Mouse (Mus musculus) urinary bladder, postnatal 36 days (tissue): ENCODE results near the gene Alx3.

ENCODE experiments used
- DNase-seq, 2 experiments: peaks; one replicate each; pipeline ENCODE4 v3.0.0; 2022; ENCODE audit warnings: low spot score in 2 of 2, mixed read lengths in 1 of 2

Alx3 gene

DNA sequence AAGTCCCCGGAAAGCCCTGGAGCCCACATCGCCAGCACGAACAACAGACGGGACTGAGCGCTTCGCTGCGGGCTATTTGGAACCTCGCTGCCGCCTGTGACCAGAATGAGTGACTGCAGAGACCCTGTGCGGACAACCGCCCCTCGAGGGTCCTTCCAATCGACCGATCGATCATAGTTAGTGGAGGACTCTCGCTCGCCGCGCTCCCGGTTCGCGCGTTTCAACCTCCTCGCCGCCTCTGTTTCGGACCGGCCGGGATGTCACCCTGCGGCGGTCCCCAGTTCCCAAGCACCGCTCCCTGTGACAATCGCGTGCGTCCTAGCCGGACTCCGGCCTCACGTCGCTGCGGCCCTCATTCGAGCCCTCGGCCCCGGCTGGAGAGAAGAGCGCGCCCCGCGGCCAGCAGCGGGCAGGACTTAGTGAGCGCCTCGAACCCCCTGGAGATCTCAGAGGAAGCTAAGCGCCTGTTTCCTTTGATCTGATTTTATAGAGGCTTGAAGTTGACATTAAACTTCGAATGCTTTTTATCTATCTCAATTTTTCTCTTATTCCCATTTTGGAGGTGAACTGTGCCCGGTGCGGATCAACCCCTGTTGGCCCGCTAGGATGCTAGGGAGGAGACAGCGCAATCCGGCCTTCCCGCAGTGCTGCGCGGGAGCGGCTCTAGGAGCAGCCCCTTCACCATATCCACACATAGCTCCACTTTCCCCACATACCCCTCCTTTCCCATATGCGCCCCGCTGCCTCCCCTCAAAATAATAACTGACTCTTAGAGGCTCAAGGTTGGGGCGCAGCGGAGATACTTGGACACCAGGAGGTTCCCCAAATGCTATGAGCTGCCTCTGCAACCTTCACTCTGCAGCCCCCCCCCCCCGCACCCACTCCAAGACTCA, 11.7 kb upstream of the Alx3 start:
- DNase-seq: no peak

DNA sequence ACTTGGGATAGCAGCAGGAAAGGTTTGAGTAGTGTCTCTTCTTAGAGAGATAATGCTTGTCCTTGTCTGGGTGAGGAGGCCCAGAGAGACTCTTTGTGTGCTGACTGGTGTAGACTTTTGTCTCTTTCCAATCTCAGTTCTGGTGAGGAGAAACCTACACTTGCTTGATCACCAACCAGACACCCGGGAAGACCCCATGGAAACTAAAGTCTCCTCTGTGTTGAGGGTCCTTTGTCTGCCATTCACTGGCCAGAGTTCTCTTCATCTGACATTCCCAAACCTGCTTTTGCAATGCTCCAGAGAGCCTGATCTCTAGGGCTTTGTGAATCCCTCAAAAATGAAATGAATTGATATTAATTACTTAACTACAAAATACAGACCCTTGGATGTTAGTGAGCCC, 10.9 kb upstream of the Alx3 start:
- DNase-seq: no peak

DNA sequence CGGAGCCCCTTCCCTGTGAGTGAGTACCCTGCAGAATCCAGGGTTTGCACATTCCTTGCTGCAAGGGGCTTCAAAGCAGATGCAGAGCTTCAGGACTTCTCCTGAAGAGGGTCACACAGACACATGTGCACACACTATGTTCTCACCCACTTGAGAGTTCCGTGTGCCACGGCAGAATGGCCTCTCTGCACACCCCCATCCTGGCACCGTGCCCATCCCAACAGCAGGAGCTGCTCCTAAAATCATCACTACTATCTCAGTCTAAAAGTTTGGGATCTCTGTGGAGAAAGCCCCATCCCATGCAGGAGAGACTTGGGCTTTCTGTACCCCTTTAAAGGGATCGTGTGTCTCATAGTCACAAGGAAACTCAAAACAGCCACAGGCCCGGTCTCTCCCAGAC, 8.3 kb upstream of the Alx3 start:
- DNase-seq: no peak

DNA sequence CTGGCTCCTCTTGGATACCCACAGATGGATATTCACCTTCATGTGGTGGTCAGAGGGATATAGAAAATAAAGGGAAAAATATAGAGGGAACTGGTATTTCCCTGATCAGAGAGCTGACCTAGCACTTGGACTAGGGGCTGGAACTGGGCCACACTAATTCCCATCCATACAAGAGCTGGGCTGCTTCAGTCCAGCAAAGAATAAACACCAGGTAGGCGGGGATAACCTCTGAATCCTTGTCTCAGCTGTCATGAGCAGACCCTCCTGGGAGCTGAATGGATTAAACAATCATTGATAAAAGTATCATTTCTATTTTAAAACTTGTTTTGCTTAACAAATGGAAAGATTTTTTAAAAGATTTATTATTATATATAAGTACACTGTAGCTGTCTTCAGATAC, 3.2 kb upstream of the Alx3 start:
- no peak for DNase-seq

DNA sequence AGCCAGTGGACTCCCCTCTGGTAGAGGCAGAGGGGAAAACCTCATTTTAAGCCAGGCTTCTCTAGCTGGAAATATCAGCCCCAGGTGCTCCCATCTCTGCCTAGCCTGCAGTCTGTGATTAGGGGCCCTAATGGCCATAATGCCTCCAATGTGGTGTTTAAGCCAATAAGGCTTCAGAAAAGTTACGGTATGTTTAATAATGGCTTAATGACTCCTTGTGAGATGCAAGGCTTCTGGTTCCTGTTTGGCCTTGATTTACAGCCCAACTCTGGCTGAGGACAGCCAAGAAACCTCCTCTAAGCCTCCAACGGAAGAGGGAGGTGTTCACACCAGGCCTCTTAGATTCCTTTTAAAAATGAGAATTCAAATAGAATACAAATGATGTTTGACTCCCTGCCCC, 1.2 kb upstream of the Alx3 start:
- no peak for DNase-seq

DNA sequence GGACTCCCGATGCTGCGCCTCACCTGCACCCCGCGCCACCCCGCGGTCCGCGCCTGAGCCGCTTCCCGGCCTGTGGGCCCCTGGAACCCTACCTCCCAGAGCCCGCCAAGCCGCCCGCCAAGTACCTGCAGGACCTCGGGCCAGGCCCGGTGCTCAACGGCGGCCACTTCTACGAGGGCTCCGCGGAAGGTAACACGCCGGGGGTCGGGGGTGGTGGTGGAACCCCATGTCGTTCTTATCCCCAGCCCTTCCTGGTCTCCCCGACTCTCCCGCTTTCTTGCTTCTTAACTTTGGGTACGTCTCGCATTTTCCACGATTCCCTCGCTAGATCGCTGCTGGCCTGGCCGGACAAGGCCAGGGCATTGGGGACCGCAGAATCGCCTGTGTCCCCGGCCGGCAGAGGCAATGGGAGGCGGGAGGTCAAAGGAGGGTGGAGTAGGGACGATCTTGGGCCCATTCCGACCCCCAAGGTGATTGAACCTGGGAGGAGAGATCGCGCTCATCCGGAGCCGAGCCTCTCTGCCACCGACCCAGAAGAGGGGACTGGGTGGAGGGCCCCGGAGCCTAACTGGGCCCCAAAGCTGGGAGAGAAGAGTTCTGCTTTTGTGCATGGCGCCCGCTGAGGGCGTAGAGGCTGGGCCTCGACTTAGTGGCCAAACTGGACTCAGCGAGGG, 570 bp downstream of the Alx3 start:
- DNase-seq: no peak

DNA sequence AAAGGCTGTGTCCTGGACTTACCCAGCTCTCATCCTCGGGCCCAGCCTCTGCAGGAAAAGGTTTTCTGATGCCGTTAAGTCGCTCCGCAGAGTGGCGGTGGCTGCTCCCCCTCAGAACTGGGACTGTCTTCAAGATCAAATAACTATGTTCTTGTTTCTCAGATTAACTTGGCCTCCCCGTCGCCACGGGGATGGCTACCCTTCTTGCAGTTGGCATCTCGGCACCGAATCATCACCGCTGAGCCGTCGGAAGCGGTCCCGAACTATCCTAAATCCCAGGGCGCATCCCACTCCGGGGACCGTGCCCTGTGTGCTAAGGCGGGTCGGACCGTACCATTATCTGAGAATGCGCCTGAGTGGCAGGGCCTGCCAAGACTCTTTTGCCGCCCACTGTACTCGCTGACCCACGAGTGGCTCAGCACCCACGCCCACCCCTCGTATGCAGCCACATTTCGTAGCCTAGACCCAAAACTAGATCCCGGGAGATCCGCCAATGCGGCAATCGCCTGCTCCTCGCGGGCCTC, 1.2 kb downstream of the Alx3 start:
- no peak for DNase-seq

DNA sequence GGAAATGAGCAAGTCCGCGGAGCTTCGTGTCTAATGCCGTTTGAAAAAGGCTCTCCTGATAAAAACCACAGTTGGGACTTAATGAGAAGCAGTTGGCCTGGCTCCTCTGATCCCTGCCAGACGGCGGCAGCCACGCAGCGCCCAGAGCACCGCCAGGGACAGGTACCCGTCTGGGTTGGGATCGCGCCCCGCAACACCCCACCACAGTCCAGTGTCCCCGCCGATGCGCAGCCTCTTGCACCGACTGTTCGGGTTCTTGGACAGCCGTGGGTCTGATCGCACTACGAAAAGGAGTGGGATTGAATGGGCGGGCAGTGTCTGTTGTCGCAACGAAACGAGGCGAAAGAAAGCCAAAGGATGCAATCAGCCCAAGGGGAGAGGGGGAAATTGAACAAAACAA, 1.7 kb downstream of the Alx3 start:
- no peak for DNase-seq

DNA sequence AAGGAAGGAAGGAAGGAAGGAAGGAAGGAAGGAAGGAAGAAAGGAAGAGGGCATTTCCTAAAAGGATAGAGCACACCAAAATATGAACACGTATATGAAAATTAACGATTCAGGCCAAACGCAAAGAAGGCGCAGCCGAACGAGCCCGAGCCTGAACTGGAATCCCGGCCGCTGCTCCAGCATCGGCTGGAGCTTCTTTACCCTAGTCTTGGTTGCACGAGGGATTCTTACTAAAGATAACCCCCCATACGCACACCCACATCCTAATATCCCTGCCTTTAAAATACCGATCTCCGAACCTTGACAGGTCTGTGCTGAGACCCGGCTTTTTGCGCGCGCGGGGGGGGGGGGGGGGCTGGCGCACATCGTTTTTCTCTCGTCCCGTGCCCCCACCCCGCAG, 2.3 kb downstream of the Alx3 start:
- no peak for DNase-seq

DNA sequence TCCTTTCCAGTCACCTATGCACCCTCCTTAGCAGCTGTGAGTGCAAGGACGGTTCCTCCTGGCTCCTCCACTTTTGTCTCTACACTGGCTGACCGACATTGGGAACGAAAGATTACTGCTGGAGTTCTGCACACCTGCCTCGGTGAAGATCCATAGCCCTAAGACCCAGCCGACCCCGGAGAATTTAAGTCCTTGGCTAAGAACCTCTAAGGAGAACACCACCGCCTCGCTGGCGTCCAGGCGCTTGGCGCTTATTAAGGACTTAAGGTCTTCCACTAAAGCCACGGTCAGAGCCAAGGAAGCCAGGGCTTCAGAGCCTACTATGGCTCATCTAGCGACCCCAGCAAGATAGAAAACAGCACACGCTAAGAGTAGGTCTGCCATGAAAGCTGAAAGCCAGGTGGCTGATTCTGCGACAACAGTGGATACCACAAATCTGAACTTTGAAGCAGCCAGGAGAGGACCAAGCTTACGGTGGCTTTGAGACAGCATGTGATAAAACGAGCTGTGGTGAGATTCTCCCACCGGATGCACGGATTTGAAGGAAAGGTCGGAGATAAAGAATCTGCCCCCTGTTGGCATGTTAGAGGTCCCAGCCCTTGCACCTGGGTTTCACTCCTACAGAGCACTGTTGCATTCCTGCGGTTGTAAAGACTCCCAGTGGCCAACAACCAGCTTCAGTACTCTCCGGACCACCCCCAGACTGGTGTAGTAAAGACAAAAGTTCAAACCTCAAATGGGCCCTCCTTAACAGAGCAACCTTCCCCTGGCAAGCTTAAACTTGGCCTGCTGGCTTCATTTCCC, 3.0 kb downstream of the Alx3 start:
- no peak for DNase-seq

DNA sequence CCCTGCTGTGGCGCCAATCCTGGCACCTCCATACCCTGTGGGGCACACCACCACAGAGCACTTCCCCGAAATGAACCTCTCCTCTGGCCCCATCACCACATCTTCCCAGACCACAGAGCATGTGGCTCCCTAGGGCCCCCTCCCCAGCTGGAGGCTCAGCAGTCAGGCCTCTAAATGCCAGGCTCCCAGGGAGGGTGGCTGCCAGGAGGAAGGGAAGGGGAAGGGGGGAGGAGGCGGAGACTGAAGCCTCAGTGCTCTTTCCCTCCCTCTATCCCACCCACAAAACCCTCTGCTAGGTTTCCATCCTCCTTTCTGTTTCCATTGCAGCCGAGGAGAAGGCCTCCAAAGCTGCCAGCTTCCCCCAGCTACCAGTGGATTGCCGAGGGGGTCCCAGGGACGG, 5.3 kb downstream of the Alx3 start:
- no peak for DNase-seq

DNA sequence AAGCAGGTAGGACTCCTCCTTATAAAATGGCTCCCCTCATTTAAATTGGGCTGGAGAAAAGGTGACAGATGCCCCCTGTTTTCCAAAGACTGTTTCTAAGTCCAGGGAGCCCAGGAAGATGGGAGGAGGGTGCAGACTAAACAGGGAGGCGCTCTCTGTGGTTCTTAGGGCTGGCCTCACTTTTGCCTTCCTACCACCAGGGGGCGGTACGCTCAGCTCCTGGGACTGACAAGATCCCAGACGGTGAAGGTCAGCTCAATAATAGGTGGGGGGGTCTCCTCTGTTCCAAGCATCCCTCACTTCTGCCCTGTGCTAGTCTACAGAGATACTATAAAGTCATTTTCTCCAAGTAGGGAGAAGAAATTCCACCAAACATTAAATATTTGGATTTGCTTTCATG, 10.5 kb downstream of the Alx3 start:
- peak; percentile 31 to 40 for DNase-seq

DNA sequence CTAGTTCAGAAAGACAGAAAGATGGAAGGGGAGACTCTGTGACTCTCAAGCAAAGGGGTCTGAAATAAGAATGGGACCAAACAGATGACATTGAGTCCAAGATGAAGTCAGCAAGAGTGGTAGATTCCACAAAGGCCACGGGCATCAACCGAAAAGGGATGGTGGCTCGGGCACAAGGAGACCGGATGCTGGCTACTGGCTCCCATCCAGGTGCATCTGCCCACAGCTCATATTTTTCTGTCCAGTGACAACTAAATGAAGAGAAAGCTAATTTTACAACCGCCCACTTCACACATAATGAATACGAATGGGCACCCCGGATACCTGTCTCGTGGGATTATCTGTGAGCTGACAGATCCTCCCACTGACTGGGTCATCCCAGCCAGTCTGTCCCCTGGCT, 12.4 kb downstream of the Alx3 start:
- DNase-seq: no peak

DNA sequence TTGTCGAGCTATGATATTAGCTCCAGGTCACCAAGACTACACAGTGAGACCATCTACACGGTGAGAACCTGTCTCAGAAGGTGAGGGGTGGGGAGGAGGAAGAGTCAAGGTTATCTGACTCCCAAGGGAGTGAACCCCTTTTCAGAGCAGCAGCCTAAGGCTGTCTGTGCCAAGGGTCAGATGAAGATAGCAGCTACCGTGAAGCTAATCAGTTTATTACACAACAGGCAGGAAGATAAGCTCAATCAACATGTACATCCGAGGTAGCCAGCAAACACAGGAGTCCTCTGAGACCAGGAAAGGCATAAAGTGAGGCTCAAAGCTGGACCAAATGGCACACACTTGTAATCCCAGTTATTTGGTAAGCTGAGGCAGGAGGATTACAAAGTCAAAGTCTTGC, 14.0 kb downstream of the Alx3 start:
- DNase-seq: no peak

DNA sequence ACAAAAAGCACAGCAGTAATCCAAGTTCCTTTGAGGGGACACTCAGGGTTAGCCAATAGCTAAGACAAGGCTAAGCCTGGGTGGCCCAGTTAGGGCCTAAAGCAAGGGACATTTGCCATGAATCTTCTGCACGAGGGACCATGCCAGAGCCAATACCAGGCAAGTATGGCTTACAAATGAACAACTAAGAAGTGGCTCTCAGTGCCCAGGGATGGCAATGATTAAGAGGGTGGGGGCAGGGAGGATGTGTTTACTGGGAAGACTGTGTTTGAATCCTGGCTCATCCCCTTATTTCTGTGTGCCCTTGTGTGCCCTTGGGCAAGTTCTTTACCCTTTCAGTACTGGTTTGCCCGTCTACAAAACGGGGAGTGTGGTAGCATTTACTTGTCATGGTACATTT, 14.5 kb downstream of the Alx3 start:
- no peak for DNase-seq

DNA sequence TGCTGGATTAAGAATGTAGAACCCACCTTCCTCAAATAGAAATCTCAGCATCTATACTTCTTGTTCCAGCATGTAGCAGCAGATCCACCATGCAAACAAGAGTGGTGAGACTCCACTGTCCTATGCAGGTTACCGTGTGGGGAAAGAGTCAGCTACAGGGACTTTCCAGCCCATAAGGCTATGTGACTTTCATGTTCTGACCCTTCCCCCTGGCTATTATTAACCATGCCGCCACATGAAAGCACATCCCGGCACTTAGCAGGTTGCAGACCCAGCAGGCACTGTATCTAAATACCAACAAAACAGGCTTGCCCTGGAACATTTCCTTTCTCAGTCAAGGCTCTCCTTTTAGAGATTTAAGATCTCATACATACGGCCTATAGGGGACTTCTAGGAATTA, 16.6 kb downstream of the Alx3 start:
- no peak for DNase-seq

DNA sequence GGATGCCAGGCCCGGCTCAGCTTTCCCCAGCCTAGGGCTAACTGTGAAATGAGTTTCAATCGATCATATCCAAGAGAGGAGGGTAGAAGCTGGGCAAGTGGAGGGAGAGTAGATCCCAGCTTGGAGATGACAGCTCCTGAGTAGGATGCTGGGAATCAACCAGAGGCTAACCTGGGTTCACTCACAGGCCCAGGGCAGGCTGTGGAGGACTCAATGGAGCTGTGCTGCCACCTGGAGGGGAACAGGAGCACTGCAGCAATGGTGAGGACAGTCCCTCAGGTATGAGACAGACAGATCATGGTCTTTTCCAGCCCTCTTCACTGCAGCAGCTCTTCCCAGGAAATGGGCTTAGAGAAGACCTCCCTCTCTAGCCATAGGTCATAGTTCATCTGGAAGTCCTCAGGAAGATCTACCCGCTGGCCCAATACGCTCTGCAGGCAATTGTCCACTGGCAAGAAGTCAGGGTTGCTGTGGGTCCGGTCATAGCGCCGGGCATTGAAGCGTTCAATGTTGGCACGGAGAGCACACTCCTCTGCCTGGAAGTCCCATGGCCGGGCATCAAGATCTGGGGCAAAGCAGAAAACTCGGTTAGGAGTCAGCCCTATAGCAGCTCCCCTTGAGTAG, 18.2 kb downstream of the Alx3 start:
- DNase-seq: peak; percentile 29 to 43

DNA sequence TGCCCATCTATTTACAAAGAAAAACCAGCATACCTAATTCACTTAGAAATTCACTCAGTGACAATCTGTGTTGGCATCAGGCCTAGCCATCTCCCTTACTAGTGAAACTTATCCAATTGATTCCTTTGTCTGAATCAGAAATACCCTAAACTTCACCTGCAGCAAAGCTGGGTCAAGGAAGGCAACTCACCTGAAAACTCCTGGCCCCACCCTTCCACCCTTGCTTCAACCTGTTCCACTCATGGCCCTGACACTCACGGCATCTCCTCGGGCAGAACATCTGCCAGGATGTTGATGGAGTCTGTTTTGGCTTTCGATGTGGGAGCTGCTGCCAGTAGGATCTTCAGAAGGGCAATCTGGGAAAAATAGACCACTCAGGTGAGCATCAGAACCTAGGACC, 23.0 kb downstream of the Alx3 start:
- no peak for DNase-seq

DNA sequence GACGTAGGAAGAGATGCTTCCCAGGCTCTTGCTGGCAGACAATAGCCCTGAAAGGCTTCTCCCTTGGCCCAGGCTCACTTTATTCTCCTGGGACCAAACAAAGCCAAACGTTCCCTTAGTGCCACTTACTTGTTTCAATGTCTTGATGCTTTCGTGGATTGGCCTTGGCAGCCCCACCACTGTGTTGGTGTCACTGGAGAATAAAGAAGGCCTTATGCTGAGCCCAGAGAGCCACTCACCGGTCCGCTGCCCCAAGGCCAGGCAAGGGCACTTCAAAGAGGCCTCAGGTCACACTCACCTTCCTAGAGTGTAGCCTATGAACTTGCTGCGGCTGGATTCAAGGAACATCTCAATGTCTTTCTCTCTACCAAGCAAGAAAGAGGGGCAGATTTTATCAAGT, 25.1 kb downstream of the Alx3 start:
- DNase-seq: peak in 1 of 2 experiments; percentile 0

DNA sequence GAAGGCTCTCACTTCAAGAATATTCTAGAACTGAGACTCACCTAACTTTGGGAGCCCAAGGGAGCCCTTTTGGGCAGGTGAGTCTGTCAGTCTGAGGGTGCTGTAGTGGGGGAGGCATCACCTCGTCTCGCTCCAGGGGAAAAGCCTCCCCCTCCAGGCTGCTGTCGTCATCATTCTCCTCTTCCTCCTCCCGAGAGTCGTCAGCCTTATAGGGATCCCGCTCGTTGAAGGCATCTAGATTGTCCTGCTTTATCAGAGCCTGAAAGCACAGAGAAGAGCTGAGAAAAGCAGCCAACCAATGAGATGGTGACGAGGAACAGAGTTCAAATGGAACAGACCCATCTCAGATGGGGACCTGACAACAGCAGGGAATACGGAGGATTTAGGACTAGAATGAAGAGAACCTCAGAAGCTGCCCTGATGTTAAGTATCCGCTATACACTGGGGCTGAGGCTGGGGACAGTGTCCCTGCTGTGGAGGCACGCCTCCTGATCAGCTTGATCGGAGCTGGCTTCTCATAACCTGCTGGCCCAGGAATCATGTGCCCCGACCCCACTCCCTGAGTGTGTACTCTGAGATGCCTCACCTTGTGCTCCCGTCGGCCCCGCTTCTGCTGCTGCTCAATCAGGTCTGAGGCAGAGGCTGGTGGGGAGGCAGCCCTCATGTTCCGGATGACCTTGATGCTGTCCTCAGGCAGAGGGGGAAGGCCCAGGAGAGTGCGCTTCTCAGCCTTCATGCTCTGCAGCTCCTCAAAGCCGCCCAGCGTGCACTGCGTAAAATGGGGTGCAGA, 26.6 kb downstream of the Alx3 start:
- DNase-seq: peak in 1 of 2 experiments; percentile 0

DNA sequence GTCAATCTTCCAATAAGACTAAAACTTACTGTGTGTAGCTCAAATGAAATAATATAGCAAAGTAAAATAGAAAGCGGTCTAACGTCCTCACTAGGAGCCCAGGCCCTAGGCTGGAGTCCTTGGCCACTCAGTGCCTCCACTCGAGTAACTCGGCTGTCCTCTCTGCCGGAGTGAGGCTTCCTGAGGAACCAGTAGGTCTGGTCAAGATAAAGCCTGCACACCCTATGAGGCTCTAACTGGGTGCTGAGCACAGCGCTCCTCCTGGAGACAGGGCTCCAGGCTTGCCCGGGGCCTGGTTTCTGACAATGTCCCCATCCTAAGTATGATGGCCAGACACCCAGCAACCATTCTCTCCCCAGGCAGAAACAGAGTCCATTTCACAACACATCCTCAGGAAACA, 27.7 kb downstream of the Alx3 start:
- peak in 1 of 2 experiments; percentile 0 for DNase-seq
